Mouse (Mus musculus) hindbrain, embryonic 16.5 days (tissue): ENCODE measurements around the gene Cnp. TPM values are rescaled to one million over a fixed set of nuclear protein-coding genes. Genes with fewer than 3 reads are reported as not detected.

Source experiments
- ATAC-seq: fragments of 200-750 bp; cut with Nextera tagmentation; 2 replicates; pipeline ENCODE4 v1.8.0; 2017; ENCODE audit warnings: moderate TSS enrichment, moderate library complexity
- H3K27ac ChIP-seq: fragments of 300-500 bp; sonication (generic); 2 replicates; pipeline ENCODE4 v1.5.1; 2014; ENCODE audit warnings: low read depth, mild to moderate bottlenecking, control low read depth, low read length, moderate library complexity
- H3K27me3 ChIP-seq: fragments of 300-500 bp; sonication (generic); replicated peaks from 2 replicates; pipeline ENCODE4 v1.6.1; 2014; ENCODE audit warnings: low read length; ENCODE audit not compliant: control insufficient read depth, insufficient read depth
- H3K36me3 ChIP-seq: fragments of 300-500 bp; sonication (generic); 2 replicates; pipeline ENCODE4 v1.6.1; 2014; ENCODE audit warnings: mild to moderate bottlenecking, low read length, moderate library complexity, mixed read lengths; ENCODE audit not compliant: control insufficient read depth, insufficient read depth
- H3K4me1 ChIP-seq: fragments of 300-500 bp; sonication (generic); 2 replicates; pipeline ENCODE4 v1.6.1; 2014; ENCODE audit warnings: low read depth, low read length; ENCODE audit not compliant: control insufficient read depth, insufficient read depth
- H3K4me2 ChIP-seq: fragments of 300-500 bp; sonication (generic); 2 replicates; pipeline ENCODE4 v1.6.1; 2014; ENCODE audit warnings: mild to moderate bottlenecking, low read length, control low read depth, moderate library complexity
- H3K4me3 ChIP-seq: fragments of 300-500 bp; sonication (generic); 2 replicates; pipeline ENCODE4 v1.5.1; 2014; ENCODE audit warnings: mild to moderate bottlenecking, low read length, control low read depth, moderate library complexity
- H3K9ac ChIP-seq: fragments of 300-500 bp; sonication (generic); 2 replicates; pipeline ENCODE4 v1.6.1; 2014; ENCODE audit warnings: low read depth, mild to moderate bottlenecking, control low read depth, low read length, moderate library complexity
- H3K9me3 ChIP-seq: fragments of 300-500 bp; sonication (generic); 2 replicates; pipeline ENCODE4 v1.6.1; 2014; ENCODE audit warnings: mild to moderate bottlenecking, low read length, moderate library complexity; ENCODE audit not compliant: control insufficient read depth
- WGBS: fragments of 180-500 bp; shearing (Covaris S2); extraction: QIAGEN DNeasy Blood & Tissue Kit; methylation state at CpG from one replicate; pipeline ENCODE4 v1.1.7; 2014; 5-methylcytosine and 5-hydroxymethylcytosine counted together
- polyA plus RNA-seq: library from polyadenylated mRNA; unstranded; fragments of >200 nt; fragmentation: Nextera tagmentation; extraction: Ambion mirVana; gene quantifications from 2 replicates; pipeline ENCODE4 v1.2.1, GENCODE M21; 2015

Cnp gene
- polyA plus RNA-seq, 1 experiment from 2014 or later = 85.0 TPM

DNA sequence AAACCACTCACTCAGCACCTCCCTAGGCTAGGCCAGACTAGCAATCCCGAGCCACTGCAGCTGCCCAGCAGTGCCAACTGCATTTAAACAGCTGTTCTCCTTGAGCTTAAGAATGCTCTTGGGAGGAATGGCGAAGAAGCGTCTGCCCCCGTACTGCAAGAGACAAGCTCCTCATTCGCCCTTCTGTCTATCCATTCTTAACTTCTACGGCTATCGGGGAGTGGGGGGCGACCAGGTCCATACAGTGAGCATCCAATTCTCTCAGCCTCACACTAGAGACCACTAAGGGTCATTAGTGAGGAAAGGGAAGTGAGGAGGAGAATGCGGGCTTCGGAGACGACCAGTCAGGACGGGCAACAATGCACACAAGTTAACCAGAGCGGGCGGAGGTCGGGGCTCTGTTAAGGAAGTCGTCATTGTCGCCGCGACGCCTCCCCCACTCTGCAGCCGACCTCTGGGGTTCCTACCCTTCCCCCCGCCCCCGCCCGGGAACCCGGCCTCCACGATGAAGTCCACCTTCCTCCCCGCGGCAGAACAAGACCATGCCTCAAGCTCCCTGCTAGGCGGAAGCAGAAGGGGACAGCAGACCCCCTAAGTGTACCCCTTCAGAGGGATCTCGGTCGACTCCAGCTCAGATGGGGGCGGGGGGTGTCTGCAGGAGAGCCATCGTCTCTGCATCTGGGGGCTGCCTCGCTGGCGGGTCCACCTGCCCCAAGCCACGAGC lies 44.2 kb downstream of the Cnp start, which contains the start of gene Nkiras2:
Nkiras2 (plus strand) TSS at position 484 of the 724 bp plus-strand sequence.
- H3K4me2 ChIP-seq = peak within 1 kb of the TSS; percentile 82
- WGBS = under 1% methylated on average over 36 of the region's 36 CpGs
- peak; percentile 70 for ATAC-seq
- peak within 1 kb of the TSS; percentile 90 for H3K9ac ChIP-seq
- peak within 1 kb of the TSS; percentile 90 for H3K27ac ChIP-seq
- H3K27me3 ChIP-seq = no peaks in the 10 kb centered on the region
- H3K36me3 ChIP-seq = no peaks in the 10 kb centered on the region
- peak within 1 kb of the TSS; percentile 78 for H3K4me3 ChIP-seq
- no peaks in the 10 kb centered on the region for H3K9me3 ChIP-seq
- peaks cover 19% of the 10 kb centered on the region for H3K4me1 ChIP-seq

GRCm38 (mm10) chr11:100619485-100619975 lies 44.8 kb downstream of the Cnp start:
- no peaks in the 10 kb centered on the region for H3K9me3 ChIP-seq
- H3K9ac ChIP-seq = peak overlapping the region; percentile 90
- peak; percentile 97 for ATAC-seq

GRCm38 (mm10) chr11:100619982-100620381 lies 45.3 kb downstream of the Cnp start, which contains the start of gene Dnajc7:
Gene Dnajc7 (minus strand): TSS chr11:100620168.
- 2% methylated on average over 11 of the region's 11 CpGs for WGBS
- Histone ChIP-seq H3K36me3 (peaks cover 5% of the 10 kb centered on the region), H3K4me3 (peak within 1 kb of the TSS; percentile 78), H3K4me1 (peaks cover 21% of the 10 kb centered on the region), H3K4me2 (peak within 1 kb of the TSS; percentile 82), H3K27me3 (no peaks in the 10 kb centered on the region), H3K9me3 (no peaks in the 10 kb centered on the region), H3K9ac (peak within 1 kb of the TSS; percentile 90), H3K27ac (peak within 1 kb of the TSS; percentile 90)
- no peak for ATAC-seq

More at GRCm38 (mm10) chr11:100619485-100619975, 44.8 kb downstream of the Cnp start:
- Histone ChIP-seq H3K36me3 (peaks cover under 1% of the 10 kb centered on the region; the same call in 1 of the 2 replicates), H3K4me3 (peak overlapping the region; percentile 78), H3K4me2 (peak overlapping the region; percentile 82), H3K27me3 (no peaks in the 10 kb centered on the region), H3K4me1 (peaks cover 21% of the 10 kb centered on the region), H3K27ac (peak overlapping the region; percentile 90)
- WGBS = 0% methylated on average over 39 of the region's 40 CpGs

DNA sequence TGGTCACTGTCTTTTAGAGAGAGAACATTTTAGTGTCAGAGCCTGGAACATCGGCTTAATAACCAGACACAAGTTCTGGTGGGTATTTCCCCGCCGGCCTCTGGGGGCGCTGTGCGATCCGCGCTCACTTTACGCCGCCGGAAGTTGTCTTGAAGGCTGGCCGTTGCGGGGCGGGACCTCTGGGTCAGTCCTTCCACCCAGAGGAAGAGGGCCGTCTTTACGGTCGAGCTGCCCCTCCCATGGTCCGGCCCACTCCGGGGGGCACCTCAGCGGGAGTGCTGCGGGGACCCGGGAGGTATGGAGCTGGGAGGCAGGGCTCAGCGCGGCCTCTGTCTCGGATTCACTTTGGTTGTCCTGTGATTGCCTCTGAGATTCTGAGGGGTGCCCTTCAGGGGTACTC lies 48.0 kb downstream of the Cnp start:
- H3K4me2 ChIP-seq = peak overlapping the region; percentile 47
- H3K27ac ChIP-seq = peak overlapping the region; percentile 81
- peak overlapping the region; percentile 53 for H3K4me3 ChIP-seq
- H3K9ac ChIP-seq = peak overlapping the region; percentile 75
- ATAC-seq = peak; percentile 65
- WGBS = under 1% methylated on average over 24 of the region's 24 CpGs
- peaks cover 18% of the 10 kb centered on the region for H3K36me3 ChIP-seq
- peaks cover 17% of the 10 kb centered on the region for H3K4me1 ChIP-seq
- no peaks in the 10 kb centered on the region for H3K9me3 ChIP-seq
- no peaks in the 10 kb centered on the region for H3K27me3 ChIP-seq

DNA sequence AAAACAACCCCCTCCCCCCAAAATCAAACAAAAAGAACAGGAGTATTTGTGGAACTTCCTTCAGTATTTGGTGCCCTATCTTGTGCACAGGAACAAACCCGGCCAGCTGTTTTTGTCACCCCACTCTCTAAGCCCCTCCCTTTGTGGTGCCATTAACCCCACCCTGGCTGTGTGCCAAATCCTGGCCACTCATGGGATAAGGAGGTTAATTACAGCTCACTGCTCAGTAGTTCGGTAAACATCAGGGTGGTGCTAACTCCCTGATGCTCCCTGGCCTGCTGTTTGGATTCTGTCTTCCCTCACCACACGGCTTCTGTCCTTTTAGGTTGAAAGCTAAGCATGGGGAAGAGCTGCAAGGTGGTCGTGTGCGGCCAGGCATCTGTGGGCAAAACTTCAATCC lies 49.2 kb downstream of the Cnp start:
- H3K27ac ChIP-seq = no peak overlapping the region

GRCm38 (mm10) chr11:100625754-100626700 lies 51.3 kb downstream of the Cnp start:
- WGBS = 95% methylated on average over 23 of the region's 23 CpGs
- peaks cover 13% of the 10 kb centered on the region for H3K4me1 ChIP-seq
- no peaks in the 10 kb centered on the region for H3K9me3 ChIP-seq
- no peaks in the 10 kb centered on the region for H3K27me3 ChIP-seq
- no peak for ATAC-seq
- no peak overlapping the region for H3K4me3 ChIP-seq
- H3K27ac ChIP-seq = no peak overlapping the region
- no peak overlapping the region for H3K4me2 ChIP-seq
- H3K9ac ChIP-seq = no peak overlapping the region
- H3K36me3 ChIP-seq = peaks cover 18% of the 10 kb centered on the region

More for the DNA sequence above, 49.2 kb downstream of the Cnp start:
- Histone ChIP-seq H3K27me3 (no peaks in the 10 kb centered on the region), H3K9ac (no peak overlapping the region), H3K4me1 (peaks cover 12% of the 10 kb centered on the region), H3K9me3 (no peaks in the 10 kb centered on the region), H3K4me3 (no peak overlapping the region), H3K4me2 (peak overlapping the region; percentile 47), H3K36me3 (peaks cover 18% of the 10 kb centered on the region)
- 50% methylated on average over 5 of the region's 5 CpGs for WGBS
- no peak for ATAC-seq

GRCm38 (mm10) chr11:100626701-100627195 lies 52.0 kb downstream of the Cnp start:
- no peaks in the 10 kb centered on the region for H3K9me3 ChIP-seq
- peaks cover 18% of the 10 kb centered on the region for H3K36me3 ChIP-seq
- H3K4me3 ChIP-seq = no peak overlapping the region
- H3K4me1 ChIP-seq = peaks cover 13% of the 10 kb centered on the region
- peak; percentile 53; the same call in 1 of the 2 replicates for ATAC-seq
- H3K27me3 ChIP-seq = no peaks in the 10 kb centered on the region
- H3K9ac ChIP-seq = no peak overlapping the region
- H3K27ac ChIP-seq = no peak overlapping the region
- H3K4me2 ChIP-seq = no peak overlapping the region
- WGBS = 26% methylated on average over 9 of the region's 9 CpGs

GRCm38 (mm10) chr11:100628056-100628455 lies 53.4 kb downstream of the Cnp start:
- no peak for ATAC-seq
- 81% methylated on average over 5 of the region's 5 CpGs for WGBS
- no peak overlapping the region for H3K9ac ChIP-seq
- H3K27ac ChIP-seq = peak overlapping the region; percentile 25; the same call in 1 of the 2 replicates
- no peak overlapping the region for H3K4me3 ChIP-seq
- peaks cover 18% of the 10 kb centered on the region for H3K36me3 ChIP-seq
- H3K27me3 ChIP-seq = no peaks in the 10 kb centered on the region
- no peaks in the 10 kb centered on the region for H3K9me3 ChIP-seq
- H3K4me2 ChIP-seq = no peak overlapping the region
- H3K4me1 ChIP-seq = peaks cover 13% of the 10 kb centered on the region
